Mouse (Mus musculus): ENCODE data around the gene Iqschfp. TPM values are rescaled to one million over a fixed set of nuclear protein-coding genes. Genes with fewer than 3 reads are reported as not detected.

Gene Iqschfp
- polyA plus RNA-seq, 1 experiment from 2014 or later, result 4.7 TPM

DNA sequence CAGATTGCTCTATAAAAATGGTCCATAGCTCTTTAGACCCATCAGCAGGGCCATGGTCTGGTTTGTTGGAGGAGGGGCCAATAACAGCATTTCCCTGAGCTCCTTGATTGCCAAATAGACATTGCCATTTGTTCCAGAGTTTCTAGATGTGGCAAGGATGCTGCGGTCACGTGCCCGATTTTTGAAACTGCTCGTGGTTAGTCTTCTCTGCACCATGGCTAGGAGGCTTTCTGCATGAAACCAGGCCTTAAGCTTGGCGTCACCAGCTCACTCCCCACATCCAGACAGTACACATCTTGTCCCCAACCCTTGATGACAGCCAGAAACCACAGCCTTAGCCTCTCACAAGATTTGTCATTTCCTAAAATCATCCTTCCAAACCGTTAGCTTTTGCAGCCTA lies 732.4 kb downstream of the Iqschfp start:
- Histone ChIP-seq H3K9me3 (ENCODE audit: control insufficient read depth, low read length) (no peaks in the 10 kb centered on the region), H3K4me1 (ENCODE audit: control insufficient read depth, insufficient read depth, low read length) (no peaks in the 10 kb centered on the region), H3K36me3 (ENCODE audit: control insufficient read depth, insufficient read depth, low read length) (peaks cover 12% of the 10 kb centered on the region; the same call in 1 of the 2 replicates), H3K9ac (replicated peaks; ENCODE audit: low read depth, low read length) (no peak overlapping the region), H3K4me2 (ENCODE audit: low read depth, low read length) (no peak overlapping the region), H3K4me3 (ENCODE audit: low read depth, low read length) (no peak overlapping the region), H3K27me3 (ENCODE audit: control insufficient read depth, insufficient read depth, low read length) (no peaks in the 10 kb centered on the region), H3K27ac (ENCODE audit: low read depth, low read length) (no peak overlapping the region)
- 95% methylated on average over 6 of the region's 6 CpGs for WGBS
- no peak for ATAC-seq (ENCODE audit: low read depth)

DNA sequence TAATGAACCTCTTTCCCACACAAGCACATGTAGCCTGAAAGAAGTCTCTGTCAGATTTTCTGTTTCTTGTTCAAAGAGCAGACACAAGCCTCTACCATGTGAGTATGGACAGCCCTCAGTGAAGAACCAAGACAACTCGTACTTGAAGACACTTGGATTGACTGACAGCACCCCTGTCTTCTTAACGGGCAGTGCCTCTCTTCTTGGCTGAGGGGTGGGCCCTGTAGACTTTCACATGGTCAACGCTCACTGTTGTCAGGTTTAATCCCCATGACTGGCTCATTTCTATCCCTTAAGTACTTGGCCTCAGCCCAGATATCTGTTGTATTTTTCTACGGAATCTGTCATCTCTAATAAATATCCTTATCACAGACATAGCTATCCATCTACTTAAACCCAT lies 738.2 kb downstream of the Iqschfp start:
- 90% methylated on average over 4 of the region's 4 CpGs for WGBS
- Histone ChIP-seq H3K9me3 (ENCODE audit: control insufficient read depth, low read length) (no peaks in the 10 kb centered on the region), H3K4me1 (ENCODE audit: control insufficient read depth, insufficient read depth, low read length) (no peaks in the 10 kb centered on the region), H3K36me3 (ENCODE audit: control insufficient read depth, insufficient read depth, low read length) (0 out of 2 replicates have a peak, but pooled peaks cover 8% of the 10 kb centered on the region), H3K27ac (ENCODE audit: low read depth, low read length) (no peak overlapping the region), H3K4me2 (ENCODE audit: low read depth, low read length) (no peak overlapping the region), H3K4me3 (ENCODE audit: low read depth, low read length) (no peak overlapping the region), H3K27me3 (ENCODE audit: control insufficient read depth, insufficient read depth, low read length) (no peaks in the 10 kb centered on the region), H3K9ac (replicated peaks; ENCODE audit: low read depth, low read length) (no peak overlapping the region)
- ATAC-seq (ENCODE audit: low read depth), result no peak

DNA sequence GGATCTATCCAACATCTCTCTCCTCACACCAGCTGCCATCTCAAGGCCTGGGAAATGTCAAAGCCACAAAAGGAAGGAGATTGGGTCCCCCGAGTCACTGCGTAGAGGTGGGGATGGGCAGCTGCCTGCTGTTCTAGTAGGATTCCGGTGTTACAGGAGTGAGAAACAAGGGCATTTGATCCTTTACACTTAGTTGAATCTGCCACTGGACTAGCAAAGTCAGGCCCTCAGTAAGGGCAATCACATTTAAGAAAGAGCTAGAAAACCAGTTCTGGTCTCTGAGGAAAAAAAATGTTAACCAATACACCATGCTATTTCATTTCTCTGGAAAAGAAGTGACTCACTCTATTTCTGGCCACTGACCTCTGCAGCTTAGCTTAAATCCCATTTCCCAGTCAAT lies 738.8 kb downstream of the Iqschfp start:
- Histone ChIP-seq H3K36me3 (ENCODE audit: control insufficient read depth, insufficient read depth, low read length) (0 out of 2 replicates have a peak, but pooled peaks cover 8% of the 10 kb centered on the region), H3K27me3 (ENCODE audit: control insufficient read depth, insufficient read depth, low read length) (no peaks in the 10 kb centered on the region), H3K4me2 (ENCODE audit: low read depth, low read length) (no peak overlapping the region), H3K4me1 (ENCODE audit: control insufficient read depth, insufficient read depth, low read length) (no peaks in the 10 kb centered on the region), H3K9ac (replicated peaks; ENCODE audit: low read depth, low read length) (no peak overlapping the region), H3K27ac (ENCODE audit: low read depth, low read length) (no peak overlapping the region), H3K4me3 (ENCODE audit: low read depth, low read length) (no peak overlapping the region), H3K9me3 (ENCODE audit: control insufficient read depth, low read length) (no peaks in the 10 kb centered on the region)
- WGBS, result 84% methylated on average over 3 of the region's 3 CpGs
- ATAC-seq (ENCODE audit: low read depth), result no peak

DNA sequence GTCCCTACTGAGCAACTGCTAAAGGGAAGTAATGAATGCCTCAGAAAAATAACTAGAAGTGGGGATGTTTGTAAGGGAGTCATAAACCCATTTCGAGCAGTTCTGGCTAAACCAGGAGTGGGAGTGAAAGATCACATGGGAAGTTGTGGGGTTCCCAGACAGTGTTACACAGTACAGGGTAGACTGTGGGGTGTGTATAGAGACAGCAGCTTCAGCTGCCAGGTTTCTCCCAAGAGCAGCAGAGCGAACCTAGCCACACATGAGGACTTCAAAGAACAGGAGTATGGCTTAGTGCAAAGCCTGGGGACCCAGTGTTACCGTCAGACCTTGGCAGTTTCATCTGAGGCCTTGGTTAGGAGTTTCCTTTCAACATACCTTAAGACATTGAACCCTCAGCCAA lies 740.7 kb downstream of the Iqschfp start:
- Histone ChIP-seq H3K4me2 (ENCODE audit: low read depth, low read length) (no peak overlapping the region), H3K27ac (ENCODE audit: low read depth, low read length) (no peak overlapping the region), H3K9me3 (ENCODE audit: control insufficient read depth, low read length) (no peaks in the 10 kb centered on the region), H3K9ac (replicated peaks; ENCODE audit: low read depth, low read length) (no peak overlapping the region), H3K36me3 (ENCODE audit: control insufficient read depth, insufficient read depth, low read length) (no peaks in the 10 kb centered on the region), H3K4me3 (ENCODE audit: low read depth, low read length) (no peak overlapping the region), H3K27me3 (ENCODE audit: control insufficient read depth, insufficient read depth, low read length) (no peaks in the 10 kb centered on the region), H3K4me1 (ENCODE audit: control insufficient read depth, insufficient read depth, low read length) (no peaks in the 10 kb centered on the region)
- WGBS, result 78% methylated on average over 3 of the region's 3 CpGs
- ATAC-seq (ENCODE audit: low read depth), result no peak

DNA sequence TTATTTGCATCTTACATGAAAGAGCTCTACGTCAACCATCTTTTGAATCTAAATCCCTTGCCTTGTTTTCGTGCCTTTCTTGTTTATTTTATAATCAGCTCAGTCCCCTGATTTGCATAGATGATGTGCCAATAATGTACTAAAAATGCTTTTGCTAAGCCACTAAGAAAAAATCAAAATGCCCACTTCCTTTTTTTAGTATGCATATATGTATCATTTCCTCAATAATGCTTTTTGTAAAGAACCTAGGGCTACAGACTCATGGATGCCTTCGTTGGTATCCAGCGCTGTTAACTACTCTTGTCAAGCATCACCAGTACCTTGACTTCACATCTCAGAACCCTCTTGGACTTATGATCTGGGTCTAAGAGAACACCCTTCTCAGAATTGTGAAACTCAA lies 741.5 kb downstream of the Iqschfp start:
- no peak overlapping the region for H3K4me2 ChIP-seq (ENCODE audit: low read depth, low read length)
- no peak overlapping the region for H3K9ac ChIP-seq (replicated peaks; ENCODE audit: low read depth, low read length)
- H3K9me3 ChIP-seq (ENCODE audit: control insufficient read depth, low read length), result no peaks in the 10 kb centered on the region
- no peak for ATAC-seq (ENCODE audit: low read depth)
- H3K4me1 ChIP-seq (ENCODE audit: control insufficient read depth, insufficient read depth, low read length), result no peaks in the 10 kb centered on the region
- no peaks in the 10 kb centered on the region for H3K27me3 ChIP-seq (ENCODE audit: control insufficient read depth, insufficient read depth, low read length)
- WGBS, result 94% methylated on average over 4 of the region's 4 CpGs
- H3K27ac ChIP-seq (ENCODE audit: low read depth, low read length), result no peak overlapping the region
- no peaks in the 10 kb centered on the region for H3K36me3 ChIP-seq (ENCODE audit: control insufficient read depth, insufficient read depth, low read length)
- H3K4me3 ChIP-seq (ENCODE audit: low read depth, low read length), result no peak overlapping the region

DNA sequence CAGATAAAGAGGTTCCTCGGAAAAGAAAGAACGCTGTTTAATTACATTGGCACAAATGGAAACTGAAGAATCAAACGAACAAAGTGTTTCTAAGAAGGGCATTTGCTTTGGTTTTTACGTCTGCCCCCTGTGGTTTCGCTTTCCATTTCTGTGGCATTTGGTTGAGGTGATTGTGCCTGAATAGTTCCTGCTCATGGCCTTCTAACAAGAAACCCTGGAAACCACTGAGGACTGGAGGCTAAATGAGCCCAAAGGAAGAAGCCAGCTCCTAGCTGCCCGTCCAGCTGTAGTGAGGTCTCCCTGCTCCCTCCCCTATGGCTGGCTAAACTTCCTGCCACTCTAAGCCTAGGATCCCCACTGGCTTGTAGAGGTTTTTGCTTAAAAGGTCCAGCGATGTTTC lies 745.9 kb downstream of the Iqschfp start:
- Histone ChIP-seq H3K36me3 (ENCODE audit: control insufficient read depth, insufficient read depth, low read length) (no peaks in the 10 kb centered on the region), H3K4me3 (ENCODE audit: low read depth, low read length) (no peak overlapping the region), H3K4me1 (ENCODE audit: control insufficient read depth, insufficient read depth, low read length) (no peaks in the 10 kb centered on the region), H3K27me3 (ENCODE audit: control insufficient read depth, insufficient read depth, low read length) (no peaks in the 10 kb centered on the region), H3K4me2 (ENCODE audit: low read depth, low read length) (no peak overlapping the region), H3K27ac (ENCODE audit: low read depth, low read length) (no peak overlapping the region), H3K9me3 (ENCODE audit: control insufficient read depth, low read length) (no peaks in the 10 kb centered on the region), H3K9ac (replicated peaks; ENCODE audit: low read depth, low read length) (no peak overlapping the region)
- ATAC-seq (ENCODE audit: low read depth), result no peak
- WGBS, result 17% methylated on average over 7 of the region's 7 CpGs

DNA sequence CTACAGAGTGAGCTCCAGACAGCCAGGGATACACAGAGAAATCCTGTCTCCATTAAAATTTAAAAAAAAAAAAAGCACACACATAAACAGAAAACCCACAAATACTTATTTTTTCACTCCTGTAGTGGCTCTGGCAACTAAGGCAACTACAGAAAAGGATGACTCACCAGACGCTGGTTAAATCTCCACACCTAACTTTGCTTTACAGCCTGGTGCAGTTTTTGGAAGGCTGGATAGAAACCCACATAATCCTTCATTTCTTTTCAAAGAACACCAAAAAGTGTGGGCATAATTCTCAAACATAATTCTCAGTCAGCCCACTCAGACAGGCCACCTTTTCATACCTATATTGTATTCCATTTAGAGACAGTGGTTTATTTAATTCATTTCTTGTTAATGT lies 746.7 kb downstream of the Iqschfp start:
- WGBS, result 96% methylated on average over 1 of the region's 1 CpGs
- Histone ChIP-seq H3K27me3 (ENCODE audit: control insufficient read depth, insufficient read depth, low read length) (no peaks in the 10 kb centered on the region), H3K4me2 (ENCODE audit: low read depth, low read length) (no peak overlapping the region), H3K9ac (replicated peaks; ENCODE audit: low read depth, low read length) (no peak overlapping the region), H3K9me3 (ENCODE audit: control insufficient read depth, low read length) (no peaks in the 10 kb centered on the region), H3K27ac (ENCODE audit: low read depth, low read length) (no peak overlapping the region), H3K4me1 (ENCODE audit: control insufficient read depth, insufficient read depth, low read length) (no peaks in the 10 kb centered on the region), H3K36me3 (ENCODE audit: control insufficient read depth, insufficient read depth, low read length) (no peaks in the 10 kb centered on the region), H3K4me3 (ENCODE audit: low read depth, low read length) (no peak overlapping the region)
- no peak for ATAC-seq (ENCODE audit: low read depth)

DNA sequence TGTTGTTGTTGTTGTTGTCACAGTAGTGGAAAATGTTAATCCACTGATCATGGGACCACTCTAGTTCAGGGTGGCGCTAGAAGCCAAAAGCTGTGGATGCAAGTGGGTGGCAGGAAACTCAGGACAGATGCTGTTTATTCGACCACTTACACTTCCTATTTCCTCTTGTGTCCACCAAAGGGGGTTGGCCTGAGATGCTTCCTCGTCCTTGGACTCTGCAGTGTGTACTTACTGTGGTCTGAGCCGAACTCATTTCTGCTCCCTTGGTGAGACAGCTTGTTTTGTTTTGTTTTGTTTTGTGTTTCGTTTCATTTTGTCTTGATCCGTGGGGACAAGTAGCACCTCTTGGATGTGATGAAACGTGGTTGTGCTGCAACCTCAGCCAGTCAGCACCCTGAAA lies 750.9 kb downstream of the Iqschfp start:
- ATAC-seq (ENCODE audit: low read depth), result no peak
- H3K9me3 ChIP-seq (ENCODE audit: control insufficient read depth, low read length), result no peaks in the 10 kb centered on the region
- no peaks in the 10 kb centered on the region for H3K27me3 ChIP-seq (ENCODE audit: control insufficient read depth, insufficient read depth, low read length)
- H3K36me3 ChIP-seq (ENCODE audit: control insufficient read depth, insufficient read depth, low read length), result no peaks in the 10 kb centered on the region
- H3K27ac ChIP-seq (ENCODE audit: low read depth, low read length), result no peak overlapping the region
- H3K4me3 ChIP-seq (ENCODE audit: low read depth, low read length), result no peak overlapping the region
- WGBS, result 88% methylated on average over 7 of the region's 7 CpGs
- H3K9ac ChIP-seq (replicated peaks; ENCODE audit: low read depth, low read length), result no peak overlapping the region
- H3K4me1 ChIP-seq (ENCODE audit: control insufficient read depth, insufficient read depth, low read length), result no peaks in the 10 kb centered on the region
- H3K4me2 ChIP-seq (ENCODE audit: low read depth, low read length), result no peak overlapping the region

DNA sequence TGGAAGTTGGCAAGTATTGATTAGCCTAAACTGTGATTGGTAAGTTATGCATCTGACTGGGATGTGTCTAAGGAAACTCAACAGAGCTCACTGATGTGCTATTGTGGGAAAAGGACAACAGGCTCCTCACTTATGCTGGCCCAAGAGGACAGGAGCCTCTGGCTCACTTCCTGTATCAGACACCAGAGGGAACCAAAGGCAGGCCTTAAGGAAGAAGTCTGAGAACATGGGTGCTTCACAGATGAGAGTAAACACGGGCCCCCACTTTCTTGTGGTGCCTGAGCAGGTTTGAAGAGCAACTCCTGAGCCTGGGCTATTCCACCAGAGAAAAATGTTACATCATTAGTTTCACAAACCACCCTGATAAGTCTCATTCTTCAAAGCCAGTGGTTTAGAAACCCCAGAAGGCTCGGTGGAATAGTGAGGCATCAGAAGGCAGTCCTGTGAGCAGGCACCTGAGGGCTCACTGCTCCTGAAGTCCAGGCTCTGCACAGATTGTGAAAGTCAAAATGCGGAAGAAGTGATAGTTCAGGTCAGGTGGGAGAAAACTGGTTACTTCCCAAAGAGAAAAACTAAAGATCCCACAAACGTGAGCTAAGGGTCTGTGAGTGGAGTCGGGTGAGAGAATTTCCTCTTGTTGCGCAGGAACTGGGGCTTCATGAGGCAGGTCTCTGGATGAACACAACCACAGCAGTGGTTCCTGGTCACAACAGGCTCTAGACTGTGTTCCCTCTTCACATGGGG lies 754.5 kb downstream of the Iqschfp start:
- no peak for ATAC-seq (ENCODE audit: low read depth)

More for the DNA sequence above, 754.5 kb downstream of the Iqschfp start:
- Histone ChIP-seq H3K4me1 (ENCODE audit: control insufficient read depth, insufficient read depth, low read length) (no peaks in the 10 kb centered on the region), H3K9me3 (ENCODE audit: control insufficient read depth, low read length) (no peaks in the 10 kb centered on the region), H3K36me3 (ENCODE audit: control insufficient read depth, insufficient read depth, low read length) (no peaks in the 10 kb centered on the region), H3K9ac (replicated peaks; ENCODE audit: low read depth, low read length) (no peak overlapping the region), H3K27me3 (ENCODE audit: control insufficient read depth, insufficient read depth, low read length) (no peaks in the 10 kb centered on the region), H3K4me2 (ENCODE audit: low read depth, low read length) (no peak overlapping the region), H3K4me3 (ENCODE audit: low read depth, low read length) (no peak overlapping the region), H3K27ac (ENCODE audit: low read depth, low read length) (no peak overlapping the region)
- 91% methylated on average over 6 of the region's 6 CpGs for WGBS

Data from neural tube, embryonic 14.5 days (tissue).